Mouse (Mus musculus) heart, embryonic 10.5 days (tissue): Measurements from ENCODE around the gene Clic3. TPM values are rescaled to one million over a fixed set of nuclear protein-coding genes. Genes with fewer than 3 reads are reported as not detected.
"Not testable (repeated sequence)": the region's sequence is repeated elsewhere in the genome, so short reads cannot be mapped to it uniquely, and the experiment has no call there.

Source experiments
- DNase-seq: peaks from one replicate; pipeline ENCODE4 v3.0.0-alpha.2; 2017; ENCODE audit warnings: low spot score
- H3K27ac ChIP-seq: fragments of 300-500 bp; sonication (generic); 2 replicates; pipeline ENCODE4 v1.5.1; 2016; ENCODE audit warnings: mild to moderate bottlenecking
- H3K27me3 ChIP-seq: fragments of 300-500 bp; sonication (generic); 2 replicates; pipeline ENCODE4 v1.6.1; 2016; ENCODE audit warnings: mild to moderate bottlenecking; ENCODE audit not compliant: poor library complexity, insufficient read depth, severe bottlenecking
- H3K36me3 ChIP-seq: fragments of 300-500 bp; sonication (generic); 2 replicates; pipeline ENCODE4 v1.6.1; 2016; ENCODE audit warnings: mild to moderate bottlenecking, moderate library complexity
- H3K4me1 ChIP-seq: fragments of 300-500 bp; sonication (generic); 2 replicates; pipeline ENCODE4 v1.6.1; 2016; ENCODE audit warnings: mild to moderate bottlenecking
- H3K4me3 ChIP-seq: fragments of 300-500 bp; sonication (generic); 2 replicates; pipeline ENCODE4 v1.5.1; 2016; ENCODE audit warnings: mild to moderate bottlenecking, moderate library complexity
- H3K9me3 ChIP-seq: fragments of 300-500 bp; sonication (generic); 2 replicates; pipeline ENCODE4 v1.6.1; 2016; ENCODE audit warnings: mild to moderate bottlenecking, moderate library complexity
- WGBS: fragments of 180-500 bp; shearing (Covaris S2); methylation state at CpG from one replicate; pipeline ENCODE4 v1.1.7; 2016; 5-methylcytosine and 5-hydroxymethylcytosine counted together
- polyA plus RNA-seq: library from polyadenylated mRNA; unstranded; fragments of >200 nt; fragmentation: Nextera tagmentation; extraction: Ambion mirVana; gene quantifications from 2 replicates; pipeline ENCODE4 v1.2.1, GENCODE M21; 2016

Clic3 gene
- 0.69 and 1.1 TPM in 2 replicates for polyA plus RNA-seq

GRCm38 (mm10) chr2:25456205-25456953 lies at the start of gene Clic3:
Gene Clic3 (plus strand): TSS chr2:25456838.
- DNase-seq = no peak
- WGBS = 39% methylated on average over 14 of the region's 14 CpGs
- H3K27ac ChIP-seq = no peak within 1 kb of the TSS
- no peak within 1 kb of the TSS for H3K4me3 ChIP-seq
- H3K9me3 ChIP-seq = no peaks in the 10 kb centered on the region
- peaks cover 7% of the 10 kb centered on the region; the same call in 1 of the 2 replicates for H3K27me3 ChIP-seq
- H3K36me3 ChIP-seq = peaks cover 12% of the 10 kb centered on the region
- H3K4me1 ChIP-seq = peaks cover 32% of the 10 kb centered on the region

- Histone ChIP-seq H3K36me3 (no peaks in the 10 kb centered on the region), H3K27me3 (peaks cover 57% of the 10 kb centered on the region), H3K9me3 (no peaks in the 10 kb centered on the region), H3K4me1 (no peaks in the 10 kb centered on the region), H3K27ac (no peak overlapping the region), H3K4me3 (no peak overlapping the region)
- 74% methylated on average over 10 of the region's 10 CpGs for WGBS
- DNase-seq = no peak
Measured at GRCm38 (mm10) chr2:25408908-25409307, 47.7 kb upstream of the Clic3 start.

- not testable (repeated sequence) for H3K4me1 ChIP-seq, H3K9me3 ChIP-seq, DNase-seq, H3K36me3 ChIP-seq, H3K4me3 ChIP-seq, H3K27ac ChIP-seq
- H3K27me3 ChIP-seq = peaks cover 24% of the 10 kb centered on the region
Measured at GRCm38 (mm10) chr2:25413436-25413835, 43.2 kb upstream of the Clic3 start.

GRCm38 (mm10) chr2:25417426-25417825 lies 39.2 kb upstream of the Clic3 start:
- H3K9me3 ChIP-seq = no peaks in the 10 kb centered on the region
- DNase-seq = no peak
- no peaks in the 10 kb centered on the region for H3K4me1 ChIP-seq
- H3K27me3 ChIP-seq = peaks cover 21% of the 10 kb centered on the region
- no peak overlapping the region for H3K27ac ChIP-seq
- H3K36me3 ChIP-seq = no peaks in the 10 kb centered on the region
- no peak overlapping the region for H3K4me3 ChIP-seq
- WGBS = 38% methylated on average over 3 of the region's 3 CpGs

DNA sequence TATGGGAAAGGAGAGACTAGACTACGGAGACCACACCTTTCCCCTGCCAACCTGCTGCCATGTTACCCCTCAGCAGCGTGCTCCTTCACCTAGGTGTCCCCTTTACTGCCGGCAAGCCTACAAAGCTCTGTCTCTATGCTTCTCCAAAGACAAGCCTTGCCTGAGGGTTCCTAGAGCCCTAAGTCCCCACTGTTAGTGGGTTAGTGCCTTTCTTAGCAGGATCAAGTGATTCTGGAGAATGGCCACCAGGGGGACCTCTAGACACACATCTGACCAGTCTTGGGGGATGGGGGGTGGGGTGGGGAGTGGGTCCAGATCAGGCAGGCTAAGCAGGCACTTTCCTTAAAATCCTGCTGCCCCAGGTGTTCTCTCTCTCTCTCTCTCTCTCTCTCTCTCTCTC lies 34.7 kb upstream of the Clic3 start:
- Histone ChIP-seq H3K4me1 (no peaks in the 10 kb centered on the region), H3K27me3 (peaks cover 58% of the 10 kb centered on the region), H3K9me3 (no peaks in the 10 kb centered on the region), H3K4me3 (no peak overlapping the region), H3K27ac (no peak overlapping the region), H3K36me3 (no peaks in the 10 kb centered on the region)
- WGBS = 12% methylated on average over 3 of the region's 3 CpGs
- DNase-seq = no peak

GRCm38 (mm10) chr2:25422587-25423410 lies 33.8 kb upstream of the Clic3 start, which contains the start of gene Fut7:
Gene Fut7 (plus strand): TSS chr2:25423267.
- DNase-seq = no peak
- 55% methylated on average over 17 of the region's 17 CpGs for WGBS
- no peaks in the 10 kb centered on the region for H3K36me3 ChIP-seq
- H3K9me3 ChIP-seq = no peaks in the 10 kb centered on the region
- no peaks in the 10 kb centered on the region for H3K4me1 ChIP-seq
- H3K4me3 ChIP-seq = no peak within 1 kb of the TSS
- H3K27me3 ChIP-seq = peaks cover 58% of the 10 kb centered on the region
- 0 out of 2 replicates have a peak within 1 kb of the TSS, but pooled peaks have one; percentile 2 for H3K27ac ChIP-seq

DNA sequence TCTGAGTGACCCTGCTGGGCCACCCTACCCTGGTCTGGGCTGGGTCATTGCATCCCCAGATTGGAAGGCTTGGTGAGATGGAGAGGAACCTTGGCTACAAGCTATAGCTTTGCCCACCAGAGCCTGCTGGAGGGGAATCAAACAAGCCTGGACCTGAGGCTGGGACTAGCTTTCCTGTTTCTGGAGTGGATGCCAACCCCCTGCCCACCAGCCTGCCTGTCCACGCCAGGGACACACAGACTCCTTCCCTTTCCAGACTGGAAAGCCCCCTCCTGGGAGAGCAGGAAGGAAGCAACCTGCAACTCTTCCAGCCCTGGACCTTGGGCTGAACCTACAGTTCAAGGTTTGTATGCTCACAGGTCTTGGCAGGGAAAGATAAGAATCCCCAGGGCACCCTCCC lies 33.0 kb upstream of the Clic3 start:
- Histone ChIP-seq H3K9me3 (no peaks in the 10 kb centered on the region), H3K27me3 (peaks cover 57% of the 10 kb centered on the region), H3K27ac (no peak overlapping the region), H3K4me1 (peaks cover 4% of the 10 kb centered on the region), H3K36me3 (no peaks in the 10 kb centered on the region), H3K4me3 (no peak overlapping the region)
- no peak for DNase-seq
- WGBS = 50% methylated on average over 1 of the region's 1 CpGs

GRCm38 (mm10) chr2:25425481-25425880 lies 31.2 kb upstream of the Clic3 start:
- WGBS = 44% methylated on average over 27 of the region's 27 CpGs
- no peak for DNase-seq
- Histone ChIP-seq H3K4me1 (peaks cover 12% of the 10 kb centered on the region), H3K36me3 (no peaks in the 10 kb centered on the region), H3K9me3 (no peaks in the 10 kb centered on the region), H3K4me3 (no peak overlapping the region), H3K27ac (no peak overlapping the region), H3K27me3 (peaks cover 68% of the 10 kb centered on the region)

DNA sequence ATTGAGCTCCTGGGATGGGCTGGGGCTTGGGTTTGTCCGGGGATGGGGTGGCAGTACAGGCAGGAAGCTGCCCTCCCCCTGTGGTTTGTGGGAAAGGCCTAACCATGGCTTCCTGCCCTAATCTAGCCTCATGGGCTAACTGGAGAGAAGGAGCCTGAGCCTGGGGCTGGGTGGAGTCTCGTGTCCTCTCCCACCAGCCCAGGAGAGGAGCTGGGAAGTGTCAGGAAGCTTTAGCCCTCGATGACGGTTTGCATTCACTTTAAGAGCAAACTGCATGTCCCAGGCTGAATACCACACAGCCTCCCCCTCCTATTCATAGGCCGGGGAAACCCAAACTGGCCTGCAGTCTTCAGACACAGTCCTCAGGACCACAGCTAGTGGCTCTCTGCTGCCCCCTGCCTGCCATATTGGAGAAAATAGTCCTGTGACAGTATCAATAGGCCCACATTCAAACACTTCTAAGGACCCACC lies 29.9 kb upstream of the Clic3 start:
- no peak overlapping the region for H3K27ac ChIP-seq
- no peaks in the 10 kb centered on the region for H3K9me3 ChIP-seq
- peaks cover 15% of the 10 kb centered on the region for H3K4me1 ChIP-seq
- 29% methylated on average over 5 of the region's 5 CpGs for WGBS
- DNase-seq = no peak
- H3K36me3 ChIP-seq = no peaks in the 10 kb centered on the region
- peaks cover 79% of the 10 kb centered on the region for H3K27me3 ChIP-seq
- H3K4me3 ChIP-seq = no peak overlapping the region

GRCm38 (mm10) chr2:25427256-25427655 lies 29.4 kb upstream of the Clic3 start:
- no peaks in the 10 kb centered on the region for H3K36me3 ChIP-seq
- H3K4me1 ChIP-seq = peaks cover 15% of the 10 kb centered on the region
- H3K27me3 ChIP-seq = peaks cover 80% of the 10 kb centered on the region
- no peak for DNase-seq
- no peak overlapping the region for H3K4me3 ChIP-seq
- H3K9me3 ChIP-seq = no peaks in the 10 kb centered on the region
- WGBS = 85% methylated on average over 5 of the region's 5 CpGs
- no peak overlapping the region for H3K27ac ChIP-seq

GRCm38 (mm10) chr2:25428442-25429236 lies 28.0 kb upstream of the Clic3 start, which contains the start of gene Abca2:
Gene Abca2 (plus strand): TSS chr2:25428703.
- peak within 1 kb of the TSS; percentile 90 for H3K27ac ChIP-seq
- 0% methylated on average over 86 of the region's 89 CpGs for WGBS
- H3K36me3 ChIP-seq = no peaks in the 10 kb centered on the region
- no peaks in the 10 kb centered on the region for H3K9me3 ChIP-seq
- peaks cover 80% of the 10 kb centered on the region for H3K27me3 ChIP-seq
- peaks cover 15% of the 10 kb centered on the region for H3K4me1 ChIP-seq
- H3K4me3 ChIP-seq = peak within 1 kb of the TSS; percentile 85
- peak; percentile 94 for DNase-seq

DNA sequence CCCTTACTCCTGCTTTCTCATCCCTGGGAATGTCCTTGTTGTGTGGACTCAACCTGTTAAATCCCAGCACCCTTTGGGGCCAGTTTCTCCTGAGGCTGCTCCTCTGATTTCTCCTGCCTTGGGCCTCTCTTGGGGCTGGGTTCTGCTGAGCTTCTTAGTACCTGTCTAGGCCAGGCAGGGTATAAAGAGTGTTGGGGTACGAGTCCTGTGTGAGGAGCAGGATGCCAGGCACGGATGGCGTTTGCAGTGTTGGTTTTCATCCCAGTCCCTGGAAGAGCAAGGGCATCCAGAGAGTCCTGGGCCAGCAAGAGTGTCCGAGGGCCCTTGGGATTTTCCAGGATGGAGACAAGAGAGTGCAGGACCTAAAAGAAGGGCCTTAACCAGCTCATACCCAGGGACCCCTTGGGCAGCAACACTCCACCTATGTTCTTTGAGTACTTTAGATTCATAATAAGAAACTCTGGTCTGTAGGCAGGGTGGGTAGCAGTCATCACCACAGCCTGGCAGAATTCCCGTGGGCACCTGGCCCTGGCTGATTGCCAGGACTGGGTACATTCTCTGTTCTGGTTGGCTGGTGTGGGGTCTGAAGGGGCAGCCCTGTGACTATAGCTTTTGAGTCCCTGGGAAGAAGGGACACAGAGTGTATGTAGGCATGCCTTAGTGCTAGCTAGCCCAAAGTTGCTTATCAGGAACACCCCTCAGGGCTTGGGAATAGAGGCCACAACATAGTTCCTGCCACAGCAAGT lies 27.0 kb upstream of the Clic3 start:
- no peak for DNase-seq
- peaks cover 15% of the 10 kb centered on the region for H3K4me1 ChIP-seq
- H3K4me3 ChIP-seq = peak overlapping the region; percentile 85
- peak overlapping the region; percentile 90; the same call in 1 of the 2 replicates for H3K27ac ChIP-seq
- H3K9me3 ChIP-seq = no peaks in the 10 kb centered on the region
- peaks cover 80% of the 10 kb centered on the region for H3K27me3 ChIP-seq
- WGBS = 74% methylated on average over 5 of the region's 5 CpGs
- H3K36me3 ChIP-seq = no peaks in the 10 kb centered on the region
